Mouse (Mus musculus) layer of hippocampus, postnatal 25 days (tissue): ENCODE measurements around the gene Tppp2. TPM values are rescaled to one million over a fixed set of nuclear protein-coding genes. Genes with fewer than 3 reads are reported as not detected.

Experiments
- DNase-seq, 2 experiments: peaks; one replicate each; pipeline ENCODE4 v3.0.0; 2022; ENCODE audit warnings: mixed read lengths in 2 of 2, low spot score in 1 of 2; ENCODE audit errors: extremely low spot score in 1 of 2
- total RNA-seq, 2 experiments: library from RNA; stranded (reverse); gene quantifications; 2 replicates each; pipeline ENCODE4 v1.2.3; 2021

Tppp2 gene
- total RNA-seq, 2 experiments from 2014 or later = not detected

DNA sequence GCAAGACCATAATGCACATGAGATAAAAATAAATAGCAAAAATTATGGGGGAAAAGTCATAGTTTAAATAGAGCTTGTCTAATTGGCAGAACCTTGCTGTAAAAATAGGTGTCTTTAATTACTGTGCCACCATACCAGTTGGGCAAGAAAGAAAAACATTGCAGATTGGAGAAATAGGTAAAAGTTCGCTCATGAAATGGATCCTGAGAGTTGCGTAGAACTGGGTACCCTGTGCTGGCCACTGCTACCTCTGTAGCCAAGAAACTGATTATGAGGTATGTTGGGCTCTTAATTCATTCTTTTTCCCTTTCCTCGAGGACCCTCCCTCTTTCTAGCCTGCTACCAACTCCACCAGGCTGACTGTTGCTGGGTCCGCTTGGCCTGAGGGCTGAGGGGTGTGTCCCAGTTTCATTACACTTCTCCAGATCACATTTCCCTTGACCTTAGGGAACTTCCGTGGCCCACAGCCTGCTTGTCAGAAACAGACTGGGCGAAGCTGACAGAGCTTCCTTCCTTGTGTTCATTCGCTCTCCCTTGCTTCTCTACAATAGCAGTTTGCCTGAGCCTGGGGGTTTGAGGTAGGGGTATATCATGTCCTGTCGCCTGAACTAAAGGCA lies 22.8 kb downstream of the Tppp2 start:
- no peak for DNase-seq

DNA sequence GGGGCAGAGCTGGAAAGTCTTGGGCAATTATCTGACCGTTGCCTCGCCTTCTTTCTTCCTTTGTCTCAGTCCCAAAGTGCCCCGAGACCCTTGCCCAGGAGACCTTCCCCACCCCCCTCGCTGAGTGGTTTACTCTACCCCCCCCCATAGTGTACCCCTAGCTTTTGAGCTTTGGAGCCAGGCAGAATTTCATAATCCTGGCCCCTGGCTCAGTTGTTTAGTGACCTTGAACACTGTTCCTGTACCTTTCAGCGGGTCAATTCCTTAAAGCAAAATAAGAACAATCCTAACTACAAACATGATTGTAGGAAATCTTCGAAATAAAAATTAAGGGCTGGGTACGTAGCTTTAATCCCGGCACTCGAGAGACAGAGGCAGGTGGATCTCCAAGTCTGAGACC lies 23.4 kb downstream of the Tppp2 start:
- DNase-seq = no peak

GRCm38 (mm10) chr14:51942236-51942635 lies 24.0 kb downstream of the Tppp2 start:
- no peak for DNase-seq

GRCm38 (mm10) chr14:51943336-51943735 lies 25.1 kb downstream of the Tppp2 start:
- DNase-seq = no peak

- DNase-seq = no peak
These were observed 42.1 kb downstream of the Tppp2 start for GRCm38 (mm10) chr14:51960316-51960715.

GRCm38 (mm10) chr14:51967400-51967799 lies 49.2 kb downstream of the Tppp2 start:
- DNase-seq = no peak

Other genes with a start within 250 kb of the Tppp2 start
- not detected for gene Gm17079, start 223.0 kb upstream of the Tppp2 start, total RNA-seq
- not detected for gene Gm5800, start 201.2 kb upstream of the Tppp2 start, total RNA-seq
- not detected for gene Ang4, start 144.8 kb upstream of the Tppp2 start, total RNA-seq
- not detected for gene AY358078, start 118.4 kb upstream of the Tppp2 start, total RNA-seq
- gene Ear6, start 64.7 kb upstream of the Tppp2 start, total RNA-seq = not detected
- 10 to 100 TPM; 25.2 to 38.9 TPM for gene Mettl17, start 33.6 kb upstream of the Tppp2 start, total RNA-seq
- gene Slc39a2, start 25.5 kb upstream of the Tppp2 start, total RNA-seq = 1 to 10 TPM; 4.8 to 6.6 TPM
- 100 to 1,000 TPM; 823 to 845 TPM for gene Ndrg2, start 4.3 kb upstream of the Tppp2 start, total RNA-seq
- gene Rnase13, start 4.3 kb downstream of the Tppp2 start, total RNA-seq = not detected
- gene Arhgef40, start 66.3 kb downstream of the Tppp2 start, total RNA-seq = 10 to 100 TPM; 27.1 to 40.5 TPM
- 1 to 10 TPM in 1 of 2 experiments, under 1 TPM in 1; 0.54 to 1.8 TPM for gene Tmem253, start 97.2 kb downstream of the Tppp2 start, total RNA-seq
- 10 to 100 TPM; 36.0 to 39.0 TPM for gene Zfp219, start 102.3 kb downstream of the Tppp2 start, total RNA-seq
- gene Olfr221, start 124.0 kb downstream of the Tppp2 start, total RNA-seq = not detected
- 100 to 1,000 TPM; 253 to 273 TPM for gene Hnrnpc, start 185.6 kb downstream of the Tppp2 start, total RNA-seq
- 1 to 10 TPM in 1 of 2 experiments, under 1 TPM in 1; 0.84 to 1.9 TPM for gene Rpgrip1, start 192.3 kb downstream of the Tppp2 start, total RNA-seq